Mouse (Mus musculus) brain, embryonic 18.5 days (tissue): ENCODE results near the gene Serinc3.

Experiments
- DNase-seq: peaks from one replicate; pipeline ENCODE4 v3.0.0-alpha.2; 2012; ENCODE audit warnings: low read depth, low spot score

The Serinc3 gene

GRCm38 (mm10) chr2:163595119-163595518, 49.8 kb downstream of the Serinc3 start:
- no peak for DNase-seq

GRCm38 (mm10) chr2:163593636-163594282, 51.2 kb downstream of the Serinc3 start:
- DNase-seq, result no peak

- no peak for DNase-seq
Measured at GRCm38 (mm10) chr2:163592084-163592483, 52.8 kb downstream of the Serinc3 start.

- DNase-seq, result no peak
Measured at GRCm38 (mm10) chr2:163590996-163591395, 53.9 kb downstream of the Serinc3 start.

GRCm38 (mm10) chr2:163590211-163590610, 54.7 kb downstream of the Serinc3 start:
- DNase-seq, result no peak

- DNase-seq, result no peak
Measured at GRCm38 (mm10) chr2:163587506-163587905, 57.4 kb downstream of the Serinc3 start.

GRCm38 (mm10) chr2:163586384-163587261, 58.3 kb downstream of the Serinc3 start:
- no peak for DNase-seq

- no peak for DNase-seq
Measured at GRCm38 (mm10) chr2:163584088-163584426, 60.9 kb downstream of the Serinc3 start.

GRCm38 (mm10) chr2:163583226-163584087, 61.5 kb downstream of the Serinc3 start:
- DNase-seq, result no peak

GRCm38 (mm10) chr2:163580069-163580945, 64.6 kb downstream of the Serinc3 start:
- no peak for DNase-seq

GRCm38 (mm10) chr2:163577986-163578385, 66.9 kb downstream of the Serinc3 start:
- no peak for DNase-seq

- no peak for DNase-seq
Measured at GRCm38 (mm10) chr2:163575248-163575647, 69.7 kb downstream of the Serinc3 start.

- DNase-seq, result no peak
Measured at GRCm38 (mm10) chr2:163574321-163574720, 70.6 kb downstream of the Serinc3 start.
